Mouse (Mus musculus): ENCODE results near the gene Jmjd4.

The Jmjd4 gene

DNA sequence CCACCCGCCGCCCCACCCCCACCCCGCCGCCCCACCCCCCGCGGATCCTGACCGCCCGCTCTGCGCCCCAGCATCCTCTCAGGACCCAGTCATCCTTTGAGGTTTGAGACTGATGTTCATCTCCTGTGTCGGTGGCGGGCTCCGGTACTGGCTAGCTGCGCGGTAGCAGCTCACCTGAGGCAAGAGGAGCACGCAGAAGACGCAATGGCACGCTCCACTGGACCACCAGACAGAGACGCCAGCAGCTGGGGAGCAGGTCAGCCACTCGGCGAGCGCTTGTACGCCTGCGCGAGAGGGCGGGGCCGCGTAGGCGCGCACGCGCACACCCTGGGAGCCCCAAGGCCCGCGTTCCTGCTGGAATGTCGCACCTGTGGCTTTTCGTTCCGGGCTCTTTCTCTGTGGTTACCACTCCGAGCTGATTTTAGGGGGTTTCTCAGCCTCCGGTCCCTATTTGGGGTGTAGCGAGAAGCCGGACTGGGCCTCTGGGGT, at the start of gene Jmjd4:
Jmjd4 (plus strand) TSS at position 305 of the 489 bp plus-strand sequence.
- peak; percentile 96 to 97 for DNase-seq

DNA sequence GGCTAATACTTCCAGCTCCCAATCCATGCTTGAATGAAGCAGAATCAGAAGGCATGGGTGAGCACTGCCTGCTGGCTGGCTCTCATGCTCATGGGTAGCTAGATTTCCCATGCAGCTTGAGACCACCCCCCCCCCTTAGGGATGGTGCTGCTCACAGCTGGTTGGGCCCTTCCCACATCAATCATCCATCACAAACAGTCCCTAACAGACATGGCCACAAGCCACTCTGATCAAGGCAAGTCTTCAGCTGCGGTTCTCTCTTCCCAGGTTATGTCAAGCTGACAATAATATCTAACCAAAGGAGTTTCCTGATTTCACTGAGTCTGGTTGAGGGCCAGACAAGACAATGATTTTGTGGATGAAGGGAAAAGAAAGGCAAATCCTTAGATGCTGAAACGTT, 49.0 kb upstream of the Jmjd4 start:
- DNase-seq: no peak

DNA sequence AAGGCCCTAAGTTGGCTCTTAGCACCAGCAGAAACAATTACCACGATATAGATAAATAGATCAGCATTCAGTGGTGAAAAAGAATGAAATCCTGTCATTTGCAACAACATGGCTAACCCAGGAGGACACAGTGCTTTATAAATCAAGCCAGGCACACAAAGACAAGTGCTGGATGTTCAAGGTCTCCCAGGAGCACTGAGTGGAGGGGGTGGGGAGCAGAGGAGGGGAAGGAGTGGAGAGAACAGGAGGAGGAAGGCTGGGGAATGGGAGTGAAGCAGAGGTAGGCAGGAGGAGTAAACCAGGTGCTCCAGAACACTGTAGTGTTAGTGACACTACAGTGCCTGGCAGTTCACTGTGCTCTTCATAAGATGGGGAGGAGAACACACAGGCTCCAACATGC, 44.1 kb upstream of the Jmjd4 start:
- DNase-seq: no peak

DNA sequence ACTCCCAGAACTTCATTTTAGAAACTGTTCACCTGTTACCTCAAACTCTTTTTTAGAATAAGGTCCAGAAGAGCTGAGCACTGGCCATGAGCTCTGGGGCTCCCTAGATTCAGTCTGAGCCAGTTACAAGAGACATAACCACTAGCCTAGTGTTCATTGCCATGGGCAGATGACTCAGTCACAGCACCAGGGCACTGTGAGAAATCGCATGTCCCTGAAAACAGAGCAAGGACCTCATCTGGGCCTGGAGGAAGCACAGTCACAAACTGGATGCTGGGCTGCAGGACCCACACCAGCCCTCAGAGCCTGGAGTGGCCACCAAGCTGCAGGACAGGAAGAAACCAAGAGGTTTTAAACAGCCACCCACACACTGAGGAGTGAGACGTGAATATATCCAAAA, 39.0 kb upstream of the Jmjd4 start:
- no peak for DNase-seq

DNA sequence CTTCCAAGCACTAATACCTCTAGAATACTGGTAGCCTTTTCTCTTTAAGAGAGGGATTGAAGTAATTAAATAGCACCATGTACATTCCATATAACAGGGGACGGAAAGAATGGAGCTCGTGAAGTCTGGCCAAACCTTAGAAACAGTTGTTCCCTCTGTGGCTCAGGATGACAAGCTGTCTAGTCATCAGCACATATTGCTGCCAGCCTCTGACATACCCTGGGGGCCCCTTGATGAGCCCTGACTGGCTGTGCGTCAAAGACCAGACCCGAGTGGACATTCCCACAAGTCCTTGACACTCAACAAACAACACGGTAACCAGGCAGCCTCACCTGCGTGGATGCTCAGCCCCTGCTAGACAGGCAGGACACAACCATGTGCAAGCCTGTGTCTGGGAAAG, 37.8 kb upstream of the Jmjd4 start:
- DNase-seq: no peak

DNA sequence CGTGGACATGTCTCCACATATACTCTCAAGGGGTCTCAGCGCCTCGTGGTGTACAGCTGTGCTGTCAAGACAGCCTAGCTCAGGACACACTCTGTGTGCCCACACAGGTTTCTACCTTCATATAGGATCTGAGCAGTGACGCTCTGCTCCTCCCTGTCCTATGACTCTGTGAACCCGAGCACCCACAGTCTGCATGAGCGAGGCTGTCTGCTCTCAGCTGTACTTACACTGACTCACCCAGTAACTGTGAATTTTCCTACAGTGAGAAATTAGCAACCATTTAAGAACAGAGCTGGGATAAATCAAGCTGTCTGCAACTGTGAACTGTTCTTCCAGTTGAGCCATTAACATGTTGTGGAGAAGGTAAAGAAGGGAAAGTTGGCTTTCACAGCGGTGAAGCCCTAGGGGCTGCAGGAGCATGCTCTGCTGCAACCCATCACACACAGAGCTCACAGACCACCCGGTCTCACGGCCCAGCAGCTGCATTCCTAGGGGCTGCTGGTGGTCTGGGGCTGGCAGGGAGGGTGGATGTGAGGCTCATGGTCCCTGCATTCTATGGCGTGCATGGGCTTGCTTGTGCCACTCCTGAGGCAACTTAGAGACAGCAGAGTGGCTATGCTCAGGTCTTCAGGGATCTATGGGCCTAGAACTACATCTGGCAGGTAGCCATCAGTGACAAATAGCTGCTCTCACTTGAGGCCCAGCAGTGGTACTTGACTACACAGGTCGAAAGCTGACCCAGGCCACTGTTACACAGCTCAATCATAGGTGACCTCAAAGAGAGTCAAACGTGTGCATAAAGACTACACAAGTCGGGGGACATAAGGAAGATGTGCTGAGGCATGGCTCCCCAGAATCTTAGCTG, 36.6 kb upstream of the Jmjd4 start:
- no peak for DNase-seq

DNA sequence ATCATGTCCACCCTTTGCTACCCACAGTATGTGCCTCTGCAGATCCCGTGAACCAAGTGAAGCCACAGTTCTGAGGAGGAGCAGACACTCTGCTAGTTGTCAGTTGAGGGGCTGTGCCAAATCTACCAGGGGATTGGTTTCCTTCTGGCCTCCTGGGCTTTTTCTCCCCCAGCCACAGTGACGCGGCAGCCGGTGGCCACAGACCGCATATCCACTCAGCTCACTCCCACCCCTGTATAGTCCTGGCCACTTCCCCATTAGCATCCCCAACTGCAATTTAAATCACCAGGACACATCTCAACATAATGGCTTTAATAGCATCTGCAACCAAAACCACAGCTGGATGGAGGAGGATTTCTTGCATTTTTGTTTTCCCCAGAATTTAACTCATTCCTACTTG, 31.1 kb upstream of the Jmjd4 start:
- DNase-seq: no peak

DNA sequence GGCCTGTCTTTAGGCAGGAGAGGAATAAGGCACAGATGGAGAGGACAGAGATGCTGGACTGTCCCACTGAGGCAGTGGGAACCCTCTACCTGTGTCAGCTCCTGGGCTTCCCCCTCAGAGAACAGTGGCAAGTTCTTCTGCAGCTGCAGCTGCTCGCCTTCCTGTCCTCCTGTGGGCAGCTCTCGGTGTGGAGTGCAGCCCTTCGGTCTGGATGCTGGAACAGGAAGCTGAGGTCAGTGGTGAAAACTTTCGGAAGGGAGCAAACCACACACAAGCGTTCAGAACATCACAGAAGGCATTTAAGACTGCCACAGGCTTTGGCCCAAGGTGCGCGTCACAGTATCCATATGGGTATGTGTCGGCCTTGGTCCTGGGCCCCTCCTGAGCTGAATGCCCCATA, 28.4 kb upstream of the Jmjd4 start:
- no peak for DNase-seq

DNA sequence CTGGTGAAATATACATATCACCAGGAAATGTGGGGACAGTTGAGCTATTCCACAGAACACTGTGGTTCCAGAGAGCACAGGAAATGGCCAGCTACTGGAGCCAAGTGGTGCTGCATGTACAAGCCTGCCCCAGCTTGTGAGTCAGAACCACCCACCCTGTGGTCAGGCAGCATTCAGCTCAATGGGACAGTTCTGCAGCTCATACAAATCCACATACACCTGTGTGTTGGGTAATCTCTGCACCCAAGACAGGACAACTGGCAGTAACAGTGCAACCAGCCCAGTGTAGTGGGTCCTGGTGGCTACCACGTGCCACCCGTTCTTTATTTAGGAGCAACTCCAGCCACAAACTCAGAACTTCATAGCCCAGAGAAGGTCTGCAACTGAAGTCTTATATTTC, 27.9 kb upstream of the Jmjd4 start:
- DNase-seq: no peak

DNA sequence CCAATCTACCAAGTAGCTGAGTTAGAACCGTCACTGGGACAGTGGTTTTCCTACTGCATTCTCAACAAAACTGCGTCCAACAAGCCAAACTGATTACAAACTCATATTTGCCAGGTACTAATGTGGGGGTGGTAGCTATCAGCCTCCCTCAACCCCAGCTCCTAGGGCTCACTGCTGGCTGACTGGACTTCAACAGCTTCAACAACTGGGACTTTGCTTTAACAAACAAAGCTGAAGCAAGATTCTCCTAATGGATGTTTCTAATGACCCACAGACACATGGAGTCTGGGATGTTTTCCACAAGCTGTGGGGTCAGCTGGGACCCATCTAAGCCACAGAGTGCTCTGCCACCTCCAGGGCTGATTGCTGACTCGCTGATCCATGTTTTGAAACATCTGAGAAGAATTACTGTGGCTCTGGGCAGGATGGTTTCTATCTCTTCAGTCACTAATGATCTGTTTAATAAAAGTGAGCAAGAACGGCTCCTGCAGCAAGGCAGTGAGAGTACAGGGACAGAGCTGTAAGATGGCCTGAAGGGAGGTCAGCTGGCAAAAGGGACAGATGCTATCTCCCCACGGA, 26.7 kb upstream of the Jmjd4 start:
- DNase-seq: no peak

DNA sequence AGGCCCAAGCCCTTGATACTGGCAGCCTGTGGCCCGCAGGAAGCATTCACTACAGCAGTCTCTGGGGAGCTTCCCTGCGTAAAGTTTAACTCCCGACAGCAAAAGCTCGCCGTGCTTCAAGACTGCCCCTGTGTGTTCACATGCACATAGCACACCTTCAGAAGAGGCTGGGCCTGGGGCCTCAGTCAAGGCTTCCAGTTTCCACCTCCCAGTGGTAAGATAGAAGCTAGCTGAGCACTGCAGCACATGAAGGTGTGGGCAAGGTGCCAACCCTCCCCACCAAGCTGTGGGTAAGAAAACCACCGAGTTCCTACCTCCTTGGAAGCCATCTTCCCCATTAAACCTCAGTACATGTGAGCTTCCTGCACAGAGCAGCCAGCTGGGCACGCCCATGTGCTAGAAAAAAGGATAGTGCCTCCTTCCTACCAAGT, 24.2 kb upstream of the Jmjd4 start:
- peak in 1 of 2 experiments; percentile 29 for DNase-seq

DNA sequence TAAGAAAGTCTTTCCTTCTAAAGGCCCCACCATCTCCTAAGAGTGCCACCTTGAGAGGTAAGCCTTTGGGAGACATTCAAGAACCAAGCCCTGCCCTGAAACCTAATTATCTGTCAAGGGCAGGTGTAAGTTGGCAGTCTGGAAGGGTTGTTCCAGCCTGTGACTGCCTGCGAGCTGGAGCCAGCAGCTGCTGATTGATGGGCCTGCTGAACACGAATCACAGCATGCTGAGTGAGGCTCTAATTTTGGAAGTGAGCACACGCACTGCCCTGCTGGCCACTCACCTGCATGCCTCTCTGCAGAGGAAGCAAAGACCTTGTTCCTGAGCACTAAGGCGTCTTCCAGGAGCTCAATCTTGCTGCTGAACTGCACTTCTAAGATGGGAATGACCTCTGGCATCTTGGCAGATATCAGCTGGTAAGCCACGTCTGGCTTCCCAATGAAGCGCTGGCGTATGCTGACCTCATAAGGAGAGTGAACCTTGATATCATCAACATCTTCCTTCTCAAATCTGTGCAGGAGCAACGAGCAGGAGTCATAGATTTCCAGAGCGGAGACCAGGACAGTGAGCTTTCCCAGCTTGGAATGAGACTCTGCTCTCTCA, 21.7 kb upstream of the Jmjd4 start:
- DNase-seq: peak; percentile 16 to 19

DNA sequence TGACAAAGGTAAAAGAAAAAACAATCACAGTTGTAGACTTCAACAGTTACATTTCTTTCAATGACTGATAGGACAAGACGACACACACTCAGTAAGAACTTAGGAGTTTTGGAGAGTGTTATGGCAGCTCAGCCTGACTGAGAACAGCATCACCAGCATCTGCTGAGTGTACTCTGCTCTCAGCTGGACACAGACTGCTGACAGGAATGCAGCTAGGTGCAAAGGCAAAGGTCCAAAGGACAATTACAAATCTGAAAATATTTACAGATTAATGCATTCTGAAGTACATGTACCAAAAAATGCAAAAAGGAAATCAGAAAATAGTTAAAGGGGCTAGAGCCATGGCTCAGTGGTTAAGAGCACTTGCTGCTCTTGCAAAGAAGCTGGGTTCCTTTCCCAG, 19.9 kb upstream of the Jmjd4 start:
- no peak for DNase-seq

DNA sequence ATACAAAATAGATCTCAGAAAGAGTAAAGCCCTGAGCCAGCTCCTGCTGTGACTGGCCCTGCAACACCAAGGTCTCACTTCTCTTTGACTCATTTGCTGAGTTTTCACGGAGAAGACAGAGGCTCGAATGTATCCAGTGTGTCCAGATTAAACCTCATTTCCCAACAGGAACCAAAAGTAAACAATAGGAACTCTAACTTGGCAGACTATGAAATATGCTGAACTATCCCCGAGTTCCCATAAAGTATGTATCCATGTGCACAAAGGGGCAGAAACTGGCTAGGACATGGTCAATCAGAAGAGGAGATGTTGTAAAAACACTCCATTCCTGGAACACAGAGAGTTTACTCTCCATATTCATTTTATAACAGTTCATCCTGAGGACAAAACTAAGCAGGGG, 17.6 kb upstream of the Jmjd4 start:
- no peak for DNase-seq

DNA sequence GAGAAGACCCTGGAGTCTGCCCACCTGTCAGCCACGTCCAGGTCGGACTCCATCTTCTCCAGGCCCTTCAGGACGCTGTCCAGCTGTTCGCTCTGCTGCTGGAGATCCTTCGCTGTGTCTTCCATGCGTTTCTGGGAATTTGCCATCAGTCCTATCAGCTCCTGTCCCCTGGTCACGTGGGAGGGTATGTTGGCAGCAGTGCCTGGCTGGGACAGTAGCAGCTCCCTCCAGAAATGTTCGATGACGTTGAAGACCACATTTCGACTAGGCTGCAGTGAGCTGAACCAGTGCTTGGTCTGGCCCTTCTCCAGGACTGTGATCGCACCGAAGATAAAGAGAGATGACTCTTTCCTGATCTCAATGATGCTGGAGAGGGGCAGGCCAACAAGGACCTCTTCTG, 11.9 kb upstream of the Jmjd4 start:
- DNase-seq: no peak

DNA sequence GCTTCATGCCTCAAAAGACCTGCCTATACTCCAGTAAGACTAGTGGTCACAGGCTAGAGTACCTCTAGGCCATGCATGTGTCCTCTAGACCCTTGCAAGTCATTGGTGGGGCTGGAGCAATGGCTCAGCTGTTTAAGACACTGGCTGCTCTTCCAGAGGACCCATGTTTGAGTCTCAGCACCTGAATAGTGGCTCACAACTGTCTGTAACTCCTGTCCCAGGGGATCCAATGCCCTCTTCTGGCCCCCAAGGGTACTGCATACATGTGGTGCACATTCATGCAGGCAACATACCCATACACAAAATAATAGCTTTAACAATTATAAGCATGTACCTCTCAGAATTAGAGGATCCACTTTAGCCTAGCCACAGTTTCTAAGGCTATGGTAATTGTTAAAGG, 6.7 kb upstream of the Jmjd4 start:
- DNase-seq: no peak

DNA sequence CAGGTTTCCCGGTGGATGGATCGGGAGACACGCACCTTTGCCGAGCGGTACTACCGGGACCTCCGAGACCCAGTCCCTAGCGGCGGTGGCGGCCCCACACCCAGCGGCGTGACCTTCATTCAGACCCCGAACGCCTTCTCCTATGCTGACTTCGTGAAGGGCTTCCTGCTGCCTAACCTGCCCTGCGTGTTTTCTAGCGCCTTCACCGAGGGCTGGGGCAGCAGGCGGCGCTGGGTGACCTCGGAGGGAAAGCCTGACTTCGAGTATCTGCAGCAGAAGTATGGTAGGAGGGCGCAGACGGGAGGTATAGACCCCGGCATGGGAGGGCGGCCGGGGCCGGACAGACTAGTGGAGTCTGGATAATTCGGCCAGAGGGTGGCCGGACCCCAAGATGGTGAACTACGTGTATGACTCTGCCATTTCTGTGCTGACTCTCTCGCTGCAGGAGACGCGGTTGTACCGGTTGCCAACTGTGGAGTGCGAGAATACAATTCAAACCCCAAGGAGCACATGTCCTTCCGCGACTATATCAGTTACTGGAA, 456 bp downstream of the Jmjd4 start:
- no peak for DNase-seq

DNA sequence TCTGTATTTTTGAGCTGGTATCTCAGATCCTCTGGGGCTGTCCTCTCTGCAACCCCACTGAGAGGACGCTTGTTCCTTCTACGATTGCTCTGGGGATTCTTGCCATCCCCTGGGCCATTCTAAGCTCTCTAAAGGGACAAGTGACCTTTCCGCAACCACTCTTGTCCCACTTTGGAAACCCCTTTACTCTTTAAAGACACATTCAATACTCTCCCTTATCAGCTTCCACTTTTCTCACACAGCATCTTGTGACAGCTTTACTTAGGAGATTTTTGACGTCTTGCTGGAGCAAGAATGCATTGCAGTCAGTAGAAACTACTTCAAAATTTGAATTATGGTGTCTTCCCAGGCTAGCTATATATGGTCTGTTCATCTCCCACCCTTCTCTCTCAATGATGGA, 1.2 kb downstream of the Jmjd4 start, which contains the start of gene Snap47:
Snap47 (minus strand) TSS at position 101 of the 400 bp plus-strand sequence.
- DNase-seq: no peak

DNA sequence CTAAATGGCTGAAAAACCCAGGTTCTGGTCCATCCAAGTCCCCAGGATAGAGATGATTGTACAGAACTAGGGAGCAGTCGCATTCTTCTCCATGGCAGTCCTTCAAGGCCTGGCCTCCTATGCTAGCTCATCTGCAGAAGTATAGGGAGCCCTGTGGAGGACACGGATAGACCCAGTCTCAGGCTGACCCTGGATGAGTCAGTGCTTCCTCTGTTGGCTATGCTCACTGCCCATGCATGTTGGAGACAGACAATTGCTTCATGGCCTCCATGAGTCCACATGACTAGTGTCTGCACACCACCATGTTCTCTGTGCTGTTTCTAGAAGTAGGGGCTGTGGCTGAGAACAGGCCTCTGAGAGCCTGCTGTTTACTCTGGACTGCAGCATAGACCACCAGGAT, 6.5 kb downstream of the Jmjd4 start:
- DNase-seq: no peak

DNA sequence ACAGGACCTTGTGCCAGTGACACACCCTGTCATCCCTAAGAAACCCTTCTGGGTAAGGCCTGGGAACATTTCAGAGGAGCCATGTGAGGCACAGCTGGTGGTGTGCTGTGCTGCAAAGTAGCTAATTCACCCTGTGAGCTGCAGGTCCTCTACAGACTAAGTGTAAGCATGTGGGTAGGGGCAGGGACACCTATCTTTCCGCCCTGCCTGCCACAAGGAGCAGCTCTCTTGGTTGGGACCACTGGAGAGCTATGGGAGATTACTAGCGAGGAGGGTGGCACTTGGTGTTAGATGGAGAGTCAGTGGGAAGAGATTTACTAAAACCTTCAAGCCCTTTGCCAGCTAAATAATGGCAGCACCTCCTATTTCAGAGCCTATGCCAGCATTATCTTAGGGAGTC, 7.0 kb downstream of the Jmjd4 start:
- DNase-seq: no peak

DNA sequence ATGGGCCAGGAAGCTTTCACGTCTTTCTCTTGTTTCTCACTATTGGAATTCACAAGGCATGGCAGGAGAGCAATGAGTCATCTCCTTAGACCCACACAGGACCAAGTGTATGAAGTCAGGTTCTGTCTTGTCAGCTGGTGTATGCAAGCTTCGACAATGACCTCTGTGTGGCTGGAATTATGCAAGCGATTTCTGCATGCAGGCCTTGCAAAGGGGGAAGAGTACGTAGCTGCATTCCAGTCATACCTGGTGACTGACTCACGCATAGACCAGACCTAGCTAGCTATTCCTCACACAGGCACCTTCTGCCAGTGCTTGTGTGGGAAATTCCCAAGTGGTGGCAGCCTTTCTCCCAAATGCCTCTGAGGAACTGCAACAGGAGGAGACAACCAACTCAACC, 9.1 kb downstream of the Jmjd4 start:
- DNase-seq: no peak

DNA sequence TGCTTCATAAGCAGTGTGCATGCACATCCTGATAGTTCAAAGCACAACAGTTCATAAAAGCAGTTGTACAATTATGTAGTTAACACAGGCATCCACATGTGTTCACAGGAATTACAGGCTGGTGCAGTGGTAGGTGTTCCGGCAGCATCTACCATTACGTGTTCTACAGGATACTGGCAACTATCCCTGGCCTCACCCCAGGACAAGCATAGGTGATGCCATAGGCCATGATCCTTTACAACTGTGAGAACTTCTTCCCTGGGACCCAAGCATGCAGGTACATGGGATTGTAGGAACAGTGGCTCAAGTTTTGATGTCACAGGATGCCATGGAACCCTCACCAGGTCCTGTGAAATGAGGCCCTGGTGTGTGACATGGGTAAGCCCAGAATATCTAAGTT, 10.6 kb downstream of the Jmjd4 start:
- DNase-seq: no peak

Data from cerebellum, postnatal 14 days (tissue).